Mouse (Mus musculus): ENCODE data around the gene Adamts17.

The Adamts17 gene

DNA sequence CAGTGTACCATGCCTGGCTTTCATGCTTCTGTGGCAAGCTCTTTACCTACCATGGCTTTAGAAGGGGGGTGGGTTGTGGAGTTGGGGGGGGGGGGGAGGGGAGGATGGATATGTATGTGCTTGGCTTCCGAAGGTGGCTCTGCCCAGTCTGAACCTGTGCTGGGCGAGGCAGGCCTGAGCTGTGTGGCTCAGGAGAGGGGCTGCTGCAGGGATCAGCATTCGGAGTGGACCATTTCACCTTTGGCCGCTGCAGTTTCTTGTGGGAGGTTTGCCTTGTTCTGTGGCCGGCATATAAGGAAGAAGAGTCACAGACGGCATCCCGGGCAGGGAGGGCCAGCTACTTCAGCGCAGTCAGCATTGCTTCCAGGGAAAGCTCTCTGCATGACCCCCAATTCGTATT lies 7.8 kb downstream of the Adamts17 start:
- DNase-seq = no peak

DNA sequence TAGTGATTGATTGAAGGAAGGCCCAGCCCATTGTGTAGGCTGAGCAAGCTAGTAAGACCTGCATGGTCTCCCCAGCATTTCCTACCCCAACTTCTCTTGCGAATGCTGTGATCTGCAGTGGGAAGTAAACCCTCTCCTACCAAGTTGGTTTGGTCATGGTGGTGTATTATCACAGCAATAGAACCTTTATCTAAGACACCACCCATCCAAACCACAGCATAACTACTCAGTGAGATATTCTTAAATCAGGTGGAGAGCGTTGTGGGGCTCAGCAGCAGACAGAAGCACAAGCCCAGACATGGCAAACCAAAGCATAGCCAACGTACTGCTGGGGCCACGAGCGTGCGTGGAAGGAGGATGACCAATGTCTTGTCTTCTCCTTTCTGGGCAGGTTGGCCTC lies 9.8 kb downstream of the Adamts17 start:
- DNase-seq = no peak

DNA sequence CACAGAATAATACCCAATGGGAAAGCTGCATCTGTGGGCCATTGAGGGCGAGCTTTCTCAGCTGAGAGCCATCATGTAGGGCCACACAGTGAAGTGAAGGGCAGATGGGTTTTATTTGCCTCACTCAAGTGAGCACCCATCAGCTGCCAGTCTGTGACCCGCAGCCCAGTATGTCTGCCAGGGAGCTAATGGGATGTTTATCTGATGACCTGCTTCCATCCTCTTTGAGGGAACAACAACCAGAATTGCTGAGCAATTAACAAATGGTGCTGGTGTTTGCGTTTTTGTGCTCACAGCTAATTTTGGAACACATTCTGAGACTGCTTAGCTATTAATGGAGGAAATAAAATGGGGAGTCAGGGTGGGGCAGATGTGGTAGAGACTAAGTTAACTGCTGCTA lies 12.6 kb downstream of the Adamts17 start:
- peak; percentile 36 for DNase-seq

DNA sequence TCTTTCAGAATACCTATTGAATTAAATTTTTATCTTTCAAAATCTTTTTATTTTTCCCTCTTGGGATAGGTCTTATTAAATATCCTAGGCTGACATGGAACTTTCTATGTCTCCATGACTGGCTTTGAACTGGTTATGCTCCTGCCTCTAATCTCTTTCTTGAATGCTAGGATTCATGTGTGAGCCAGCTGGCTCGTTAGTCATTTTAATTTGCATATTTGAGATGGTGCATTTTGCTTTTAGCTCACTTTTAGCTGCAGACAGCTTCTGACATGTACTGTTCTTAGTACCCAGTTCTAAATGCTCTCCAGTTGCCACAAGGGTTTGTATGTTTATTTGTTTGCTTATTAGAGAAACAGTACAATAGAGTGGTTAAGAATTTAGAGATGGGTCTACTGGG lies 18.1 kb downstream of the Adamts17 start:
- DNase-seq = no peak

DNA sequence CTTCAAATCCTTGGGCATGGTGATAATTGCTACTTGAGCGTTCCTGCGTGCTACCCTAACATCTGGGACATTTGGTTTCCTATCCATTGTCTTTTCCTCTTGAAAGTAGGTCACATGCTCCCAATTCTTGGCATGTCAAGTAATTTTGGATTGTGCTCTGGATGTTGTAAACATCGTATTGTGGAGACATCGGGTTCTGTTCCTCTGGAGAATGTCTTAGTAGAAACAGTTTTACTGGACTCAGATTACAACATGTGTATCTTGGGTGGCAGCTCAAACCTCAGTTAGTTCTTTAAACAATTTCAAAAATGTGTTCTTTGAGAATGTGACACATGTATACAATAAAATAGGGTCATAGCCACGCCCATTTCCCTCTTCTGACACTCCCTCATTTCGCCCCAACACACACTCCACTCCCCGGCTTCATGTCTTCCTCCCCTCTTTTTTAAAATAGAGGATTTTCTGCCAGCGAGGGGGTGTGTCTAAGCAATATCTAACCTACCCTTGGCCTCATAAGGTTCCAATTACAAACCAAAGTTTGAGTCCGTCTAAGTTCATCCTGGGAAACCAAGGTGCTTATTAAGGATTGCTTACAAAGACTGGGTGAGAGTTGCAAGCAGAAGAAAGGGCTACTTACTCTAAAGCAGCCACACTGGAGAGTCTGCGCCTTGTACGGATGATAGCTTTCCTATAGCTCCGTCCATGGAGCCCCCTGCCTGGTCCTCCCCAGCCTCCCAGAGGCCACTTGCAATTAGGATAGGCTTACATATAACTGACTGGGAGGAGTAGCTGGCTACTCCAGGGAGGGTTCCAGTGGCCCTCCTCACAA lies 18.9 kb downstream of the Adamts17 start:
- DNase-seq = peak; percentile 39

DNA sequence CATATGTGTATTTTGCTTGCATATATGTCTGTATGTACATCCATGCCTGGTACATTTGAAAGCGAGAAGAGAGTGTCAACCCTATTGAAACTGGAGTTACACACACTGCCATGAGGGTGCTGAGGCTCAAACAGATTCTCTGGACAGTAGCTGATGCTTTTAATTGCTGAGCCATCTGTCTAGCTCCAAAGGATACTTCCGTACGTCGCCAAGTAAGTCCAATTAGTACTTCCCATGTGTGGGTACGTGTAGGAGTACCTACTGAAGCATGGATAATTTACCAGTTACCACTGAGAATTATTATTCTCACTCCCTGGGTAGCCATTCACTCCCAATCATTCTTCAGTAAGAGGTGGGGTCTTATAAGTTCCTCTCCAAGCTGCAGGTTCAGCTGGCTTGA lies 19.7 kb downstream of the Adamts17 start:
- DNase-seq = peak; percentile 69

DNA sequence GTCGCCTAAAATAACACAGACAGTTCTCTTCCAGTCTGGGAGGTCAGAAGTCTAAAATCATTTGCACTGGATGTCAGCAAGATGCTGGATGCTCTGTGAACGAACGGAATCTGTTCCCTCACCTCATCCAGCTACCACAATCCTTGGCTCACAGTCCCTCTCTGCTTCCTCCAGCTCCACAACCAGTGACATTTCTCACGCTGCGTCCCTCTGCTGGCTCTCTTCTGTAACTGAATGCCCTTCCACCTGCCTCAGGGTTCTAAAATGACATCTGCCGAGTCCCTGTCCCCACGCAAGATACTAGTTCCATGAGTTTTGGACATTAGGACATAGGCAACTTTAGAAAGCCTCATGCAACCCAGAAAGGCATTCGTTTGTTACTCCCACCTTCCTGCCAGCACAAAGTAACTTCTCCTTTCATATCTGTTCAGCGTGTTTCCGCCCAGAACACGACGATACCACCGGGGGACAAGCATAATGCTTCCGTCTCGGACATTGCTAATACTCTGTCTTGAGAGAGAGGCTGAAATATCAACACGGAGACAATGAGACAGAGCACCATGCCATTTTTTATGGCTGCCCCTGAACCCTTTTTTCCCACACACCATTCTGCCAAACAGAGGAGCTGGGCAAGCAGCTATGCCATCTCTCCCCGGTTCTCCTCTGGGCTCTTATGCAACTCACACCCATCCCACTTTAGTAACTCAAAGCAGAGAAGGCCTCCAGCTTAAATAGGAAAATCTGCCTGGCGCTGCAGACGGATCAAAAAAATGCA lies 27.6 kb downstream of the Adamts17 start:
- DNase-seq = no peak

DNA sequence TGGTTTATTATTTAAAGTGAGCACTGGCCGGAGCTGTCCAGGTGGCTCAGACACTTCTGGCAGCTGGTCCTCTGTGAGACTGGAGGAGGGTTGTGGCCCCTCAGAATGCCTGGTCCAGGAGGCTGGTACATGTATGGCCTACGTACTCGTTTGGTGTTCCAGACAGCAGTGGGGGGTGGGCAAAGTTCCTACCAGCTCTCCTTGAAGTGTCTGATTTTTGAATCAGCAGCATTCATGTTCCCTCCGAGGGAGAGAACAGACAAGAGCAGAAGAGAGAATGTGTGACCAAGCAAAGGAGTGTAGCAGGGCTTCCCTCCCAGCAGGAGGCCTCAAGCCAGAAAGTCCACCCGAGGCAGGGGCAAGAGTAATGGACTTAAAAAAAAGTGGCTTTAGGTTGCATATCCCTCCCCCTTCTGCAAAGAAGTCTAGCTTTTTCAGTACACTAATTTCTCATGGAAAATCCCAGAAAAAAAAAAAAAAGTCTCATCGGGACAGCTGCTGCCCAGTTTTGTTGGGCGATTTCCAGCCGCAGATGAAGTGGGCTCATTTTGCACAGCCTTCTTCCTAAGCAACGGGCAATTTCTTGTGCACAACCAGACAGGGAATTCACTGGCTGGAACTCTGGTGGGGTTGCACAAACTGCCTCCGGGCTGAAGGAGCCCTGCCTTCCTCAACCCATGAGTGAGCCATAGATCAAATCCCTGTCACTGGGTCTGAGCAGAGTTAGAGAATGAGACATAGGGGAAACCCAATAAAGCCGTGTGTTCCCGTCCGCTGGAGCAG lies 28.4 kb downstream of the Adamts17 start:
- peak; percentile 54 for DNase-seq

DNA sequence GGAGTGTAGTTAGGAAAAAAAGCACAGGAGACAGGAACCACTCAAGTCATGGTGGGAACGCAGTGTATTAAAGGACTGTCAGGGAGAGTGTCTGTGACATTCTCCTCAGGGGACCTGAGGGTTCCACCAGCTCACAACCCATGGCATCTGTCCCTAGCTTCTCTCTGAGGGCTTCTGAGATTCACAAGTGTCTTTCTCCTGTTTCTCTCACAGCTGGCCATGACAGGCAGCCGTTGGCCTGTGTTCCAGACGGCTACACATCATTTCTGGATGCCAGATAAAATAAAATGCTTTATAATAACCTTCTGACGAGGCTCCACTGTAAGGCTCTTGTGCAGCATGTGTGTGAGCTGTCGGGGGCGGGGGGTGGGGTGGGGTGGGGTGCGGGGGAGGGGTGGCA lies 32.0 kb downstream of the Adamts17 start:
- DNase-seq = no peak

DNA sequence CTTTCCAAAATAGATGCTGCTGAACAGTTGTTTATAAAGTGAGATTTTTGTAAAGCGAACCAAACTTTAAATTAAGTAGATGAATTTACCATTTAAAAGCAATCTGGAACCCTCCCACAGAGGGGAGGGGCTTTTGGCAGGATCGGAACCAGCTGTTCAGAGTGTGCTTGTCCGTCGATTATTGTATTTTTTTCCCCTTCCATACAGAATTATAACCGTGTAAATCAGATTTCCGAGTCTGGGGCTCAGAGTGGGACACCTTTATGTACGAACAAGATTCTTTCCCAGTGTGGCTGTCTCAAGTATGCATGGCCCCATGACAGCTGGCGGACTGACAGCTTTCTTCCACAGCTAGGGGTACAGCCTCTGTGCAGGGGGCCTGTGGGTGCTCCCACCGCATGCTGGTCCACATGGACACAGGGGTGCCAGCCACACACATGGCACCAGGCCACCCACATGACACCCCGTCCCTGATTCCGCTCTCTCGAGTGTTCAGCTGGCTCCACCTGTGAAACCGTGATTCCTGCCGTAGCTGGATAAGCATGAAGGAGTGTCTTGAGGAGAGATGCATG lies 32.5 kb downstream of the Adamts17 start:
- no peak for DNase-seq

DNA sequence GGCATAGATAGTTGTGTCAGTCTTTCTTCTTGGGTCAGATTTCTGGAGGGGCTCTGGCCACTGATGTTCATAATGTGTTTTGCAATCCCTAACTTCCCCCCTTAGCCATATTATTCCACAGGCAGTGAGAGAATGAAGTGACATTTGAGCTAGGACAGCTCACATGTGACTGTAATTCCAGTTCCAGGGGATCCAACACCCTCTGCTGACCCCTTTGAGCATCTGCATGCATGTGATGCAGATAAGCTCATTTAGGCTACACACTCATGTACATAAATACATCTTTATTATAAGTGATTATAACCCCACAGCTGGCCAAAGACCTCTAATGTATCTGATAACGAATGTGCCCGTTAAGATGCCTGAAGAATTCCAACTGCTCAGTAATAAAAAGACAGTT lies 33.7 kb downstream of the Adamts17 start:
- no peak for DNase-seq

DNA sequence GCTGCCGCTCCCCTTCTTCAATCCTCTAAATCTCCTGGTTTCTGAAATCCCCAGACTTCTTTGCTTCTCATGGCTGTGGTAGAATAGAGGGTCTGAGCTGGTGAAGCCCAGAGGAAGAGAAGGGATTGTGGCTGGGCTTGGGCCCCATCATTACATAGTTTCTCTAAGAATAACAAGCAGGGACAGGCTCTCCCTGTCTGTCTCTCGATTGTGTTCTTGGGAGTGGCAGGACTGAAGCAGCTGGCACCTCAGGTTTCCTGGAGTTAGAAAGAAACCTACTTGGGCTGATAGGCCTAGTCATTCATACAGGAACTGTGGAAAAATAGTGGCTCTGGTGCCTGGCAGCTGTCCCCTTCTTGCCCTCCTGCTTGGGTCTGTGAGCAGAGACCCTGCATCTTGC lies 51.9 kb downstream of the Adamts17 start:
- no peak for DNase-seq

DNA sequence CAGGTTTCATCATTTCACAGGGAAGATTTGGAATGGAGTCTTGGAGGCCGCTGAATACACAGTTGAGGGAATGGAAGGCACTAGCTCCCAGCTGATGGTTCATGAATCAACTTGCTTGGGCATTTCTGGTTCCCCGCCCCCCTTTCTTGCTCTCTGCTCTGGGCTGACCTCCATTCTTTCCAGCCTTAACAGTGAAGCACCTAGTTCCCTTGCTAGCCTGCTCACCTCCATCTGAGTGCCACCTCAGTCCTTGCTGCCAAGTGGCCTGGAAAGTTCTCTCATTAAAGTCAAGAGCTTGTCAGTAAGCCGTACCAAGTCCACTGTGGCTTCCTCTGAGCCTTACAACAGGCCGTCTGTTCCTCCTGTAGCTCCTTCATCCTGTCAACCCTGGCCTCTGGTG lies 52.6 kb downstream of the Adamts17 start:
- DNase-seq = no peak

DNA sequence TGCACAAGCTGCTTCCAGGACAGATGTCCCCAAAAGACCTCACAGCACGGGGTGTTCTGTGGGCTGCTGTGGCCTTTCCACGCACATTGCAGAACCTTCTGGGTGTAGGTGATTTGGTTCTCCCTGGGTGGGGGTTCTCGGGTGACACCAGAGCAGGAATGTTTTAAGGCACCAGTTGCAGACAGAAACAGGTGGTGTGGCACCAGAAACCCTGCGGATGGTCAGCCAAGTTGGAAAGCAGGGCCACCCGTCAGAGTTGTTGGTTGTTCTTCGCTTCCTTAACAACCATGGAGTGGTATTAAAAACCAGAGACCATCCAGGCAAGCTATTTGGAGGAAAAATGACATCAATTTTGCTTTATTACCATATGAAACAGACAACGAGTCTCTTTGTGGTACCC lies 62.8 kb downstream of the Adamts17 start:
- peak; percentile 5 for DNase-seq

DNA sequence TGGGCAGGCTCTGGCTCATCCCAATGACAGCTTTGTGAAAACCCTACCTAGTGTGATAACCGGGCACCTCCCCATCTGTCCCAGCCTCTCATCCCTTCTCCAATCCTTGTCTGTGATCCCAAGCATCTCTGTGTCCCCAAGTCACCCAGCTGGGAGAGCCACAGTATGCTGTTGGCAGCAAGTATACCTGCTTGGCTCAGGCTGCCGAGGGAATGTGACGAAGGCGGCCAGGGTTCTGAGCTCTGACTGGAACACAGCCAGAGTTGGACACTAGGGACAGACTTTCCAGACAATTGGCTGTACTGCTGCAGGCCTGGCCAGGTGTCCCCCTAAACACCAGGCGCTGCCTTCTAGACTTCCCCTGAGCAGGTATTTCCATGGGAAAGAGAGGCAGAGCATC lies 63.5 kb downstream of the Adamts17 start:
- no peak for DNase-seq

DNA sequence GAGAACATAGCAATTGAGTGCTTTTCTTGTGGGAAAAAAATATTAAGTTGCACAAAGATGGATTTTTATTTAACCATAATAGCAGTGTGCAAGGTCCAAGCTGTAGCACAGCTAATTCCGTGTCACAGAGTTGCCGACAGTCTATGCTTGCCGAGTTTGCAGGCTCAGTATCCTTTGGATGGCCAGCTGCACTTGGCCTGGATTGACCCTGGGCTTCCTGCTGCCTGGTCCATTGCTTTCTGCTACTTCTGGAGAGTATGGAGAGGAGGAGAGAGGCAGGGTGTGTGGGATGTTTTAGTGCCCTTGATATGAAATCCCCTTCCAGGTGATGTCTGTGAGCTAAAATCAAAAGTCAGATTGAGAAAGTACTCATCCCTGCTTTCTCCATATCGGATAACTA lies 66.4 kb downstream of the Adamts17 start:
- DNase-seq = no peak

DNA sequence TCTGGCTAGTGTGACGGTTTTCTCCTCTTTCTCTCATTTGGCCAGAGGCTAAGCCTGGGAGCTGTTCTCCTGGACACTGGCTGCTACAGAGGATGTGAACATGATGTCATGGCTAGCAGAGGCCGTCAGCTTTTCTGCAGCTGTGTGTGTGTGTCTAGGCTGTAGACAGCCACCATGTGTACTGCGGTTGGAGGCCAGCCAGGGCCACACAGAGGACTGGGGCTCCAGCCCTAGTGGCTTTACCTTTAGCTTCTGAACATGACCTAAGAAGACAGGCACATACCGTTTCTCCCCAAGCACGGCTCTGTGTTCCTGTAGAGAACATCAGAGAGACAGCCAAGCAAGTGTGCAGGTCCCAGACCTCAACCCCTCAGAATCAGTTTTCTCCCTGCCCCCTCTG lies 73.3 kb downstream of the Adamts17 start:
- peak; percentile 21 for DNase-seq

DNA sequence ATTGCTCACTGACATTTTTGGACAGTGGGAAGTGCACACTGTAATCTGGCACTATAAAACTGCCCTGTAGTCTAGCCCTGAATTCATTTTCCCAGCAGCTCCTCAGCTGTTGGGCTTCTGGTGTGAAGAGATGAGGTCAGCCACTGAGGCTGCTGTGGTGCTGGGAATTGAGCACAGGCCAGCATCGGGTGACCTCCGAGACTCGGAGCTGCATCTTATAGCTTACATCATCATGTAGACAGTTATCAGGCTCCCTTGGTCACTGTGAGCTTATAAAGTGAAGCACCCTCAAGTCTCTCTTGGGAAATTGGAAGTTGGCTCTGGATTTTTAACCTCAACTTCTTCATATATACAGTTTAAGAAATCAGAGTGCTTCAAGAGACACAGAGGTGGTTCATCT lies 84.1 kb downstream of the Adamts17 start:
- DNase-seq = no peak

DNA sequence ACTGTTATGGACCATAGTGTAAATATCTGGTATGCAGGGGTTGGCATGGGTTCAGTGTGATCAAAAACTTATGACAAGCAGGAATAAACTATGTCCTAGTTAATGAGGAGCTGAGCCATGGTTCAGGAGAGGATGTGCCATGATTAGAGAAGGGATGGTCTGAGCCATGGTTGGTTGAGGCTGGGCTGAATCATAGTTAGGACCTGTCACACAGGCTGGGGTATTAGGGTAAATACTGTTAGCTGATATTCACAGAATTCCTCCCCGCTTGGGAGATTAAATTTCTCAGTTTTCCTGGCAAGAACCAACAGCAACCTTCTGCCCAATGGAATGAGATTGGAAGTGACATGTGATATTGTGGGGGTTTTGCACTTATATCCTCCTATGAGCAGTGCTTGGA lies 84.6 kb downstream of the Adamts17 start:
- no peak for DNase-seq

DNA sequence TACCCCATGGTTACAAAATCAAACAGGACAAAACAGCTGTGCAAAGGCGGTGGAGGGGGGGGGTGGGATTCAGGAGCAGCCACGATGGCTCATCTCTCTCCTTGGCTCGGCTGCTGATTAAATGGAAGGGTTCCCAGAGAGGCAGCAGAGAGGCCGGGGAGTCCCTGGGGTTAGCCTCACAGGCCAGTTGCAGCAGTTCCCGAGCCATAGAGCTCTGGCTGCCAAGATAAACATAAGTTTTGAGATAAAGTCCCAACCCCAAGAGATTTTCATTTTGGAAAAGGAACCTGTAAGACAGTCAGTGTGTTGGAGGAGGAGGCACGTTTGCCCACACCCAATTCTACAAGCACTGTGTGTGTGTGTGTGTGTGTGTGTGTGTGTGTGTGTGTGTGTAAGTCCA lies 89.7 kb downstream of the Adamts17 start:
- DNase-seq = no peak

DNA sequence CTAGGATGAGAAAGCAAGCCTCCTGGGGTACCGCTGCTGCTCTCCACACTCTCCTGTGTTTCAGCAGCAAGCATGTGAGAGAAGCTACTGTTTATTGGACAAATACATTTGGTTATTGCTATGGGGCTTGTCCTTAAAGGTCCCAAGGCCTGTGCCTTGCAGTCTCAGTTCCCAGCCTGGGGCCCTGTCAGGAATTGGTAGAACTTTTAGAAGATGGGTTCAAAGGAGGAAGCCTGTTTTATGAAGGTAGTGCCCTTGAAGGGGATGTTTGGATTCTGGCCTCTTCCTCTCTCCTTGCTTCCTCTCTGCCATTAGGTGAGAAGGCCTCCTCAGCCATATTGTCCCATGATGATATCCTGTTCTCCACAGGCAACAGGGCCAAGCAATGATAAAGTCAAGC lies 91.8 kb downstream of the Adamts17 start:
- no peak for DNase-seq

DNA sequence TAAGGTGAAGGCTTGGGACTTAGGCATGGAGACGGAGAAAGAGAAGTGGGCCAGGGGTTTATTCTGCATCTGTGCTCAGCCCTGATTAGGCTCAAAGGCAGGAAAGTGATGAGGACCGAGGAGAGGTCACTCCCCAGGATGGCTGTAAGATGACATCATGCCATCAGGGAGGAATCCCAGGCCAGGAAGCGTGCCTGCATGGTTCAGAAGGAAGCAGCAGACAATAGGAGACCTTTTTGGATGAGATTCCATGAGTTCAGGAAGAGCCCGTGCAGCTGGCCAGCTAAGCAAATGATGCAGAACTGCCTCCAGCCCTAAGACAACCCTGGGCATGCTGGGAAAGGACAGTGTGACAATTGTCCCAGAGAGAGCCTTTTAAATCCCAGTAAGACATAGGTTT lies 93.7 kb downstream of the Adamts17 start:
- DNase-seq = peak; percentile 31

DNA sequence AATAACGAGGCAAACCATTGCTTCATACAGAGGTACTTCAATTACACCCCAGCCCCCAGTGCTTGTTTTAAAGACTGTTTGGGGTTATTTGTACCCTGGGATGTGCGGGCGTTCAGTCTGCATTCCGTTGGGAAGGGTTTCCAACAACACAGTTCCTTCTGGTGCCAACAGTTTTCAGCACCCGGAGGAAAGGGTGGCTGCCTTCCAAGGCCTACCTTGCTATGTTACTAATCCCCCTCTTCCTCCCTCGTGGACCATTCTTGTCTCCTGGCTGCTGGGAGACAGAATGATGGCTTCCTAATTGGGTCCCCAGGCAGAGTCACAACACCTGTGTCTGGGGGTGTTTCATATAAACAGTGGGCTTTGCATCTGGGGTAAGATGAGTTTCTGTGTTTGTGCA lies 94.5 kb downstream of the Adamts17 start:
- no peak for DNase-seq

Data from retina, postnatal 1 day (tissue).